Mouse (Mus musculus): Measurements from ENCODE around the gene Col3a1. TPM values are rescaled to one million over a fixed set of nuclear protein-coding genes. Genes with fewer than 3 reads are reported as not detected.

The Col3a1 gene
- polyA plus RNA-seq, 1 experiment from 2014 or later, result 1,394 TPM

GRCm38 (mm10) chr1:45359673-45360072 is 48.3 kb downstream of the Col3a1 start:
- WGBS, result 89% methylated on average over 2 of the region's 2 CpGs
- Histone ChIP-seq H3K4me1 (ENCODE audit: control insufficient read depth, insufficient read depth, low read length) (no peaks in the 10 kb centered on the region), H3K9ac (ENCODE audit: low read depth, low read length) (no peak overlapping the region), H3K4me2 (ENCODE audit: low read depth, low read length) (no peak overlapping the region), H3K36me3 (ENCODE audit: control insufficient read depth, insufficient read depth, low read length) (no peaks in the 10 kb centered on the region), H3K9me3 (ENCODE audit: control insufficient read depth, low read length) (no peaks in the 10 kb centered on the region), H3K27ac (ENCODE audit: low read length) (no peak overlapping the region), H3K27me3 (replicated peaks; ENCODE audit: control insufficient read depth, insufficient read depth, low read length) (no peaks in the 10 kb centered on the region), H3K4me3 (ENCODE audit: low read length) (no peak overlapping the region)
- no peak for ATAC-seq

GRCm38 (mm10) chr1:45363274-45363673 is 51.9 kb downstream of the Col3a1 start:
- H3K4me1 ChIP-seq (ENCODE audit: control insufficient read depth, insufficient read depth, low read length), result no peaks in the 10 kb centered on the region
- ATAC-seq, result no peak
- no peak overlapping the region for H3K9ac ChIP-seq (ENCODE audit: low read depth, low read length)
- no peak overlapping the region for H3K4me3 ChIP-seq (ENCODE audit: low read length)
- no peaks in the 10 kb centered on the region for H3K9me3 ChIP-seq (ENCODE audit: control insufficient read depth, low read length)
- no peak overlapping the region for H3K27ac ChIP-seq (ENCODE audit: low read length)
- no peak overlapping the region for H3K4me2 ChIP-seq (ENCODE audit: low read depth, low read length)
- H3K27me3 ChIP-seq (replicated peaks; ENCODE audit: control insufficient read depth, insufficient read depth, low read length), result no peaks in the 10 kb centered on the region
- 92% methylated on average over 2 of the region's 2 CpGs for WGBS
- H3K36me3 ChIP-seq (ENCODE audit: control insufficient read depth, insufficient read depth, low read length), result peaks cover 7% of the 10 kb centered on the region; the same call in 1 of the 2 replicates

GRCm38 (mm10) chr1:45365427-45365826 is 54.1 kb downstream of the Col3a1 start:
- no peak for ATAC-seq
- H3K27ac ChIP-seq (ENCODE audit: low read length), result no peak overlapping the region
- no peaks in the 10 kb centered on the region for H3K27me3 ChIP-seq (replicated peaks; ENCODE audit: control insufficient read depth, insufficient read depth, low read length)
- 75% methylated on average over 1 of the region's 1 CpGs for WGBS
- no peaks in the 10 kb centered on the region for H3K9me3 ChIP-seq (ENCODE audit: control insufficient read depth, low read length)
- no peak overlapping the region for H3K4me2 ChIP-seq (ENCODE audit: low read depth, low read length)
- H3K4me1 ChIP-seq (ENCODE audit: control insufficient read depth, insufficient read depth, low read length), result no peaks in the 10 kb centered on the region
- no peak overlapping the region for H3K9ac ChIP-seq (ENCODE audit: low read depth, low read length)
- H3K4me3 ChIP-seq (ENCODE audit: low read length), result no peak overlapping the region
- H3K36me3 ChIP-seq (ENCODE audit: control insufficient read depth, insufficient read depth, low read length), result peaks cover 7% of the 10 kb centered on the region; the same call in 1 of the 2 replicates

DNA sequence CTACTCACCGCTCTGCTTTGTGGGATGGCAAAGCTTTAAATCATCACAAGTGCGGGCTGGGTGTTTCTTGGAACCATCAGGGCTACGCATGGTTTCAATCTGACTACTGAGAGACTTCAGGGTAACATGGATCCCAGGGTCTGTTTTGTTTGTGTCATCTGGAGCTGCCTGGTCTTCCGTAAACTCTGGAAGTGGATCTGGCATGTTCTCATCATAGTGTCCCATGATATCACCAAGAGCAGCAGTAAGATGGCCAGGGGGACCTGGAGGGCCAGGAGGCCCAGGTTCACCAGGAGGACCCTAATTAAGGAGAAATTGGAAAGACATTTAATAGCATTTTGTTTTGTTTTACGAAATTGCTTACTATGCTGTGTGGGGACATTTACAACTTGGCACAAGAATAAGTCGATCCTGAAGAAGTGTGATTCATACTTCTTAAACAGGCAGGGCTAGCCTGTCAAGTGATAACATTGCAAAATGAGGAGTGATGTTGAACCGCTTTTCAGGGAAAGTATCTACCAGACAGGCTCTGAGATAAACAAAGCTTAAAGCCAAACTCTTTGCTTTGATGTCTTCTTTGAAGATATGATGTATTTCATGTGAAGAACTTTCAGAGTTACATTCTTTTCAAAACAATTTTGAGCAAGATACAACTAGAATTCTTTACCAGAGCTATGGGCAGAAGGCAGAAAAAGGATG is 68.8 kb downstream of the Col3a1 start:
- ATAC-seq, result no peak
- H3K9me3 ChIP-seq (ENCODE audit: control insufficient read depth, low read length), result no peaks in the 10 kb centered on the region
- H3K9ac ChIP-seq (ENCODE audit: low read depth, low read length), result no peak overlapping the region
- no peak overlapping the region for H3K4me2 ChIP-seq (ENCODE audit: low read depth, low read length)
- no peak overlapping the region for H3K4me3 ChIP-seq (ENCODE audit: low read length)
- no peaks in the 10 kb centered on the region for H3K4me1 ChIP-seq (ENCODE audit: control insufficient read depth, insufficient read depth, low read length)
- no peaks in the 10 kb centered on the region for H3K36me3 ChIP-seq (ENCODE audit: control insufficient read depth, insufficient read depth, low read length)
- no peaks in the 10 kb centered on the region for H3K27me3 ChIP-seq (replicated peaks; ENCODE audit: control insufficient read depth, insufficient read depth, low read length)
- H3K27ac ChIP-seq (ENCODE audit: low read length), result no peak overlapping the region
- WGBS, result 66% methylated on average over 7 of the region's 7 CpGs

DNA sequence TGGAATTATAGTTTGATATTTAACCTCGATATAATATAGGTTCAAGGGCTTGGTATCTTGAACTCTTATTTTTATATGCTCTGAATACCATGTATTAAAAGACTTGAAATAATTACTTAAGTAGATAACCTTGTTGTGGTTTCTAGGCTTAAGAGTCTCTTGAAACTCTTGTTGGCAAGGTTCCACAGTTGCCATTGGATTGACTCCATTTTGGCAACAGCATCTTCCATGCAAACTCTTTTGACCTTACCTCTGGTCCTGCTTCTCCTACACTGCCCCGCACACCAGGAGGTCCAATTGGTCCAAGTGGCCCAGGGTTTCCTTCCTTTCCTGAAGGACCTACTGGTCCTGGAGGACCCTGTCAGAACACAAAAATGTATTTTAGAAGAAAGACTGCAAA is 70.5 kb downstream of the Col3a1 start:
- Histone ChIP-seq H3K9me3 (ENCODE audit: control insufficient read depth, low read length) (no peaks in the 10 kb centered on the region), H3K27ac (ENCODE audit: low read length) (no peak overlapping the region), H3K4me3 (ENCODE audit: low read length) (no peak overlapping the region), H3K4me1 (ENCODE audit: control insufficient read depth, insufficient read depth, low read length) (no peaks in the 10 kb centered on the region), H3K9ac (ENCODE audit: low read depth, low read length) (no peak overlapping the region), H3K36me3 (ENCODE audit: control insufficient read depth, insufficient read depth, low read length) (no peaks in the 10 kb centered on the region), H3K4me2 (ENCODE audit: low read depth, low read length) (no peak overlapping the region), H3K27me3 (replicated peaks; ENCODE audit: control insufficient read depth, insufficient read depth, low read length) (no peaks in the 10 kb centered on the region)
- ATAC-seq, result no peak
- WGBS, result 91% methylated on average over 2 of the region's 2 CpGs

Small RNAs within 50 kb of the gene (microRNA-seq; reads per million reads assigned to microRNA genes)
- 1.4 reads per million for gene Gm47302

Other genes with a start within 250 kb of the Col3a1 start
- 52.6 and 55.1 TPM in 2 replicates for gene Col5a2, start 191.7 kb downstream of the Col3a1 start, polyA plus RNA-seq (2015; fragmentation: Nextera tagmentation; extraction: Ambion mirVana)

Measured in intestine, embryonic 16.5 days (tissue).